Mouse (Mus musculus) ES-CJ7 (cell line): Measurements from ENCODE around the gene Dennd5a.
"Not testable (repeated sequence)": the region's sequence is repeated elsewhere in the genome, so short reads cannot be mapped to it uniquely, and the experiment has no call there.

Experiments
- DNase-seq: peaks from one replicate; pipeline ENCODE4 v3.0.0; 2011; ENCODE audit warnings: low read depth, low spot score

The Dennd5a gene

DNA sequence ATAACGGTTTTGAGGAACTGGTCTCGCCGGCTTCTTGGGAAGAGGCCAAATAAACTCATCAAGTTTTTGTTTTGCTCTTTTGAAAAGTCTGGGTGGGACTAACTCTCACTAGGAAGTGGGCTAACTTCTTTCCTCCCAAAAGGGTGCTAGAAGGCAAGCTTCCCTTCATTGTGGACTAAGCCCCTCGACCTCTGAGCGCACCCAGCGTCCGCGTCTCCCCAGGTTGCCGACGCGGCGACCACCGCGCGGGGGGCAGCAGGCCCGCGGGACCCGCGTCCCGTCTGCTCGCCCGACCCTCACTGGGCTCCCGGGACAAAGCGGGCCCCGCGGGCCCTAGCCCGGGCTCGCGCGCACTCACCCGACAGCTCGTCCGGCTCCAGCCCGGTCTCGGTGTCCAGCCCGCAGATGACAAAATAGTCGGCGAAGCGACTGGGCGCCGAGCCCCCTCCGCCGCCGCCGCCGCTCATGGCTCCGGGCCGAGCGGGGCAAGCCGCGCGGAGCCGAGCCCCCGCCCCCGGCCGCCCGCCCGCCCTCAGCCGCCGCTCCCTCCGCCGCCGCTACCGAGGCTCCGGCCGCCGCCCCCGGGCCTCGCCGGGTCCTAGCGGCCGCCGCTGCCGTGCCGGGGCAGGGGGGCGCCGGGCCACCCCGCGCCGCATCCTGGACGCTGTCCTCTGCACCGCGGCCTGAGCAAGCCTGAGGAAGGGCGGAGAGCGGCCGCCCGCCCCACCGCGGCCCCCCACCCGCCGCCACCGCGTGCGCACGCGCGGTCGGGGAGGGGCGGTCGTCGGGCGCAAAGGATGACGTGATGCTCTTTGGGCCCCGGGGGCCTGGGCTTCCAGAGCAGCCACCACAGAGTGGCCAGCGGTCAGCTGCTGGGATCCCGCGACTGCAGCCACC is at the start of gene Dennd5a:
Gene Dennd5a, minus strand, starts transcription at position 755 of the 897 bp plus-strand sequence.
- peak; percentile 47 for DNase-seq

DNA sequence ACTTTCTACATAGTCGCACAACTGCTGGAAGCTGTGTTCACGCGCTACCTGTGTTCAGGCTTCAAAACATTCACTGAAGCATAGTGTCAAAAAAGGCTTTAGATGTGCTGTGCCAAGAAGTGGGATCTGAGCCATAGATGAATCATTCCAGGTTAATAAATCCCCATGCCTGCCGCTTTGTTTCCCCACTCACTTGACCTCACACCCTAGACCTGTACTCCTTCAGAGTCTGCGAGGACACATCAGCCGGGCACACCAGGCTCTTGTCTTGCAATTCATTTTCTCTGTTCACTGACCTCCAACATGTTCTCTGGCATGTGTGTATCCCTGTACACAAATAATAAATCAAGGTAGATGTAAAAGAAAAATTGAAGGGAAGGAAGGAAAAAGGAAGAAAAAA is 48.8 kb upstream of the Dennd5a start:
- DNase-seq, result no peak

GRCm38 (mm10) chr7:110008513-110008912 is 48.2 kb upstream of the Dennd5a start:
- DNase-seq, result no peak

GRCm38 (mm10) chr7:110006471-110007195 is 46.4 kb upstream of the Dennd5a start:
- peak; percentile 37 for DNase-seq

GRCm38 (mm10) chr7:110005976-110006375 is 45.7 kb upstream of the Dennd5a start:
- DNase-seq, result no peak

DNA sequence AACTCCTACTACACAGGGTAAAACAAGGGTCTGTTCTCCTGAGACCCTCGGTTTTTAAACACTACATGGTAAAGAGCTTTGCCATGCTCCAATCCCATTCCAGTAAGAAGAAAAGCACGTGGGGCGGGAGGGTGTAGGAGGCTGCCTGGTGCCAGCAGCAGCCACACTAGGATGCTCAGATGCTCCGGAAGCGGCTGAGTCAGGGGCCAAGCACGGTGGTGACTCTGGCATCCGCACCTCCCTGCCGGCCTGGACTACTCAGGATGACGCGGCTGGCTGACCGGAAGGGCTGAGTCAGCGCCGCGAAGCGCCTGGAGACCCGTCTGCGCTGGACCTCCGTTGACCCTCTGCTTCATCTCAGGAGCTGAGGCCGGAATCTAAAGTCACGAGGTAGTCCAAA is 42.7 kb upstream of the Dennd5a start:
- DNase-seq, result no peak

DNA sequence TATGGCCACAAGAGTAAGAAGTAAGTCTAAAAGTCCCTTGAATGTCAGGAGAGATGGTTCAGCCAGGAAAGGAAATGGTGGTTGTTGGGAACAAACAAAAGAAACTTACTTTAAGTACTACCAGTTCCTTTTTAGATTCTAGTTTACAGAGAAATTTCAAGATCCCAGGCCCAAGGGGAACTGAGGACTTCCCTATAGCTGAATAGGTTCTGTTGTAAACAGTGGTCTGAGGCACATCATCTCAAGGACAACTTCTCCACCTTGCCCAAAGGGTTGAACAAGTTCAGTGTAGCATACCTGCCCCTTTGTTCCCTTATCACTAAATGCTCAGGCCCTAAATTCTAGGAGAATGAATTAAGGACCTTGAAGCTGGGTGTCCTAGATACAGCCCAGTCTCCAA is 41.8 kb upstream of the Dennd5a start:
- no peak for DNase-seq

GRCm38 (mm10) chr7:109998388-109998787 is 38.1 kb upstream of the Dennd5a start:
- DNase-seq, result peak; percentile 88

- DNase-seq, result no peak
Measured at GRCm38 (mm10) chr7:109993157-109993959, 33.1 kb upstream of the Dennd5a start.

DNA sequence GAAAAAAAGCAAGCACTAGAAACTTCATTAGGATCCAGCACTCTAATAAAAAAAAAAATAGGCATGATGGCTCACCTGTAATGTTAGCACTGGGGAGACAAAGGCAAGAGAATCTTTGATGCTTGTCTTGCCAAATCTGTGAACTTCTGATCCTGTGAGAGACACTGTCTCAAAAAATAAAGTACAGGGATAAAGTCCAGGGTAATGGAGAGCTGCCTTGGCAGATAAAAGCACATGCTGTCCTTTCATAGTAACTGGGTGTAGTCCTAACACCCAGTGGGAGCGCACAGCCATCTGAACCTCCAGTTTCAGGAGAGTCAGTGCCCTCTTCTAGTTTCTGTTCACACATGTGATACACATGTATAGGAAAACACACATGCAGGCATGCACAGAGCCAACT is 31.0 kb upstream of the Dennd5a start:
- DNase-seq, result no peak

DNA sequence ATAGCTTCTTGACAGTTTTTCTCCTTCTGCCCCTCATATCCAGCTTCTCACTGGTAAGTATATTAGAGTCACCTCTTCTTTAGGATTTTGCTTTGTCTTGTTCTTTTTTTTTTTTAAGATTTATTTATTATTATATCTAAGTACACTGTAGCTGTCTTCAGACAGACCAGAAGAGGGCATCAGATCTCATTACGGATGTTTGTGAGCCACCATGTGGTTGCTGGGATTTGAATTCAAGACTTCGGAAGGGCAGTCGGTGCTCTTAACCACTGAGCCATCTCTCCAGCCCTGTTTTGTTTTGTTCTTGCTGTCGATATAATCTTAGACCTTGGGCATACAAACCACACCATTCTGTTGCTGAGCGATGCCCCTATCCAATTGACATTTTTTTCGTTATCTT is 26.5 kb upstream of the Dennd5a start, which contains the start of gene Tmem41b:
Gene Tmem41b, minus strand, starts transcription at position 155 of the 400 bp plus-strand sequence.
- not testable (repeated sequence) for DNase-seq

DNA sequence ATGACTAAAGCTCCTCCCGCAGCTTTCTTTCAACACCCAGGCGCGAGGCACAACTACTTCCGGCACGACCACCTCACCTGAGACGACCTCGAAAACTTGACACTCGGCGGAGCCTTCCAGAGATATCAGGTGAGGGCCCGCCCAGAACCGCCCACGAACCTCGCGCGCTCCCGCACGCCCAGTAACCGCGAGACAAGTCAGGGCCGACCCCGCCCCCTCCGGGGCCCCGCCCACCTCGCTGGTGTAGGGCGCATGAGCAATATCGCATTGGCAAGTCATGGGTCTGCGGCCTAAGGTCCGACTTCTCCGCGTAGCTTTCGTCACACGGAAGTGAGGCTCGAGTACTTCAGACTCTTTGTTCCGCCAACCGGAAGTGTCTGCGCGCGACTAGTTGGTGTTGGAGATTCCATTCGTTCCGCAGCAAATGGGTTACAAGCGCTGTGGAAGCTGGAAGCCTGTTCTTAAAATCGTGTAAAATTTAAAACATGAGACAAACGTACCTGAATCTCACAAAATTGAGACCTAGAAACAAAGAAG is 25.9 kb upstream of the Dennd5a start:
- peak; percentile 100 for DNase-seq

DNA sequence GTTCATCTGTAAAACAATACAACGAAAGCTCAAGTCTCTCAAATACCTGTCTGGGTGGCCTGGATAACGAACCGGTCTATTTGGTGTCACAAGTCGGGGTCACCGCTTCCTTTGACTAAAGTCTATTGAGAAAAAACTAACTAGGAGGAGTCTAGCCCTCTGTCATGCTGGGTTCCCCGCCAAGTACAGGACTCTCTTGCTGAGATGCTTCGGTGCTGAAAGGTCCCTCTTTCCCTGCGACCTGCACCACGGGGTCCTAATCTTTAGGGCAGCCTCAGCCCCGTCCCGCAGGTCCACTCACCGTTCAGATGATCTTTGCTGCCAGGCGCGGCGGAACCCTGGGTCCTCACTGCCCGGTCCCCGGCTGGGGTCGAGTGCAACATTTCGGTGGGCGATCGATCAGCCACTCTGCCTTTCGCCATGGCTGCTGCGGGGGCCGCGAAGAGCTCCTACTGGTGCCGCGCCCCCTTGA is 25.4 kb upstream of the Dennd5a start:
- DNase-seq, result peak; percentile 37

DNA sequence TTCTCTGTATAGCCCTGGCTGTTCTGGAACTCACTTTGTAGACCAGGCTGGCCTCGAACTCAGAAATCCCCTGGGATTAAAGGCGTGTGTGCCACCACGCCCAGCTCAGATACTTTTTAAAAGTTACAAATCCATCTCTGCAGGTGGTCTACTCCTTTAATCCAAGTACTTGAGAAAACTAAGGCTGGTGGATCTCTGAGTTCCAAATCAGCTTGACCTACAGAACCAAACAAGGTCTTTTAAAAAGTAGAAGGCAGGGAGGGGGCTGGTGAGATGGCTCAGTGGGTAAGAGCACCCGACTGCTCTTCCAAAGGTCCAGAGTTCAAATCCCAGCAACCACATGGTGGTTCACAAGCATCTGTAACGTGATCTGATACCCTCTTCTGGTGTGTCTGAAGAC is 24.3 kb upstream of the Dennd5a start:
- peak; percentile 67 for DNase-seq

DNA sequence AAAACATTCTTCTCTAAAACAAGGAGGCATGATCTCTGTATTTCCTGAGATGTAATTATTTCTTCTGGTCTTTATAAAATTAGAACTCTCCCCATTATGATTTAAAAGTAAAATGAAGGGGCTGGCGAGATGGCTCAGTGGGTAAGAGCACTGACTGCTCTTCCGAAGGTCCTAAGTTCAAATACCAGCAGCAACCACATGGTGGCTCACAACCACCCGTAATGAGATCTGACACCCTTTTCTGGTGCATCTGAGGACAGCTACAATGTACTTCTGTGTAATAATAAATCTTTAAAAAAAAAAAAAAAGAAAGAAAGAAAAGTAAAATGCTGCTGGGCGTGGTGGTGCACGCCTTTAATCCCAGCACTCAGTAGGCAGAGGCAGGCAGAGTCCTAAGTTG is 16.9 kb upstream of the Dennd5a start:
- not testable (repeated sequence) for DNase-seq

- no peak for DNase-seq
Measured at GRCm38 (mm10) chr7:109975966-109976715, 15.9 kb upstream of the Dennd5a start.

GRCm38 (mm10) chr7:109969542-109969941 is 9.3 kb upstream of the Dennd5a start:
- DNase-seq, result no peak

DNA sequence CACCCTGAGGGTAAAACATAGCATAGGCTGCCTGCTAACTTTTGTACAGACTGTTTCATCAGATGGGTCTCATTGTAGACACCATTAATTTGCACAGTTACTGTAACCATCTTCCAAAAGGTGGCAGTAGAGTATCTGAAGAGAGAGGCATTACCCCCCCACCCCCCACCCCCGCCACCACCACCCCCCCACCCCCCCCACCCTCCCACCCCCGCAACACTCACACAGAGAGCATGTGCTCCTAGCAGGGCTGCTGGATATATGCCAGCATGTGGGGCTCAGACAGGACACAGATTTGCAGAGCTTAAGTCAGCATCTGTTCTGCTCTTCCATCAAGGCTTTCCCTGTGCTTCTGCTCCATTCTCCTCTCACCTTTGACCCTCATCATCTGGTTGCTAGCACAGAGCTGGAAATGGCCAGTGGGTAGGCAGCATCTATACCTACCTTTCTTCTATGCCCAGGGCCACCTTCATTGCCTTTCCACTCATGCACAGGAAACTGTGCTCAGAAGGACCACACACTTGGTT is 8.7 kb upstream of the Dennd5a start:
- no peak for DNase-seq

DNA sequence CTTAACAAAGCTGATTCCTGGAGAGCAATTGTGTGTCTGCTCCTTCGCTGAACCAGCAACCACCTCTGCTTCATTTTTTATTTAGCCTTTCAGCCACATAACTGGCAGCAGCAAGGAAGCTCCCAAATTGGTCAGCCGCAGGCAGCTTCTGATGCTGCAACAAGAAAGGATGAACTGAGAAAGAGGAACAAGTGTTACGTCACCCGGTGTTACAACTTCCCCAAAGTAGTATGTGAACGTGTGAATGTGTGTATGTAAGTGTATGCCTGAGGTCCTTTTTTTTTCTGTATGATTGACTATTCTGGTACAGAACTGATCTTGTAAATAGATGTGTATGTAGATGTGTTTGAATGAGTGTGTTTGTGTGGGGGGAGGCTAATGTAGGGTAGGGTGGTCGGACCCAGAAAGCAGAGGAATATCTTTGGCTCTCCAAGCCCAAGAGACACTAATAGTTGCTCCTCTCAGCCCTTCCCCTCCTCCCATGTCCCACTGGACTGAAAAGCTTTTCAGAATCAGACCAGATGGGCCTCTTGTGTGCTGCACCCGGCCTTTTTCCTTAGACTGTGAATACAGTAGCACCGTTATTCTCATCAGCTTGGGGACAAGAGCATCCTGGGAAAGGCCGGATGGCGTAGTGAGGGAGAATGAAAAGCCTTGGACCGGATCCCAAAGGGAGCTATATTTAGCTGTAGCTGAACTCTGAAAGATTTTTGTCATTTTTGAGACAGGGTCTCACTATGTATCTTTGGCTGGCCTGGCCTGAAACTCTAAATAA is 7.7 kb upstream of the Dennd5a start:
- no peak for DNase-seq

DNA sequence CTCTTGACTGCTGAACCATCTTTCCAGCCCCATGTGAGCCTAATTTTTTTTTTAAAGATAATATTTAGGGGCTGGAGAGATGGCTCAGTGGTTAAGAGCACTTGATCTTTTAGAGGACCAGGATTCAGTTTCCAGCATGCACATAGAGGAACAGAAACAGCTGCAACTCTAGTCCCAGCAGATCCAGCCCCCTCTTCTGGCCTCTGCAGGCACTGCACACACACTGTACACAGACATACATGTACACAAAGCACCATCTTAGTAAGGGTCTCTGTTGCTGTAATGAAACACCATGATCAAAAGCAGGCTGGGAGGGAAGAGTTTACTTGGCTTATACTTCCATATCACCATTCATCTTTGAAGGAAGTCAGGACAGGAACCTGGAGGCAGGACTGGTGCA is 5.4 kb upstream of the Dennd5a start:
- peak; percentile 64 for DNase-seq
